Mouse (Mus musculus) B cell, adult (primary cell): Measurements from ENCODE around the gene Prr7. TPM values are rescaled to one million over a fixed set of nuclear protein-coding genes. Genes with fewer than 3 reads are reported as not detected.

Experiments
- total RNA-seq: library from RNA; stranded (reverse); gene quantifications from 4 replicates; pipeline ENCODE4 v1.2.4, GENCODE M21; 2023; ENCODE audit not compliant: inconsistent age

Gene Prr7
- total RNA-seq: 32.8 to 35.9 TPM (median 35.6 TPM) in 4 replicates

GRCm38 (mm10) chr13:55464027-55464884 lies at the start of gene Prr7:
Prr7 (plus strand) TSS chr13:55464267.

DNA sequence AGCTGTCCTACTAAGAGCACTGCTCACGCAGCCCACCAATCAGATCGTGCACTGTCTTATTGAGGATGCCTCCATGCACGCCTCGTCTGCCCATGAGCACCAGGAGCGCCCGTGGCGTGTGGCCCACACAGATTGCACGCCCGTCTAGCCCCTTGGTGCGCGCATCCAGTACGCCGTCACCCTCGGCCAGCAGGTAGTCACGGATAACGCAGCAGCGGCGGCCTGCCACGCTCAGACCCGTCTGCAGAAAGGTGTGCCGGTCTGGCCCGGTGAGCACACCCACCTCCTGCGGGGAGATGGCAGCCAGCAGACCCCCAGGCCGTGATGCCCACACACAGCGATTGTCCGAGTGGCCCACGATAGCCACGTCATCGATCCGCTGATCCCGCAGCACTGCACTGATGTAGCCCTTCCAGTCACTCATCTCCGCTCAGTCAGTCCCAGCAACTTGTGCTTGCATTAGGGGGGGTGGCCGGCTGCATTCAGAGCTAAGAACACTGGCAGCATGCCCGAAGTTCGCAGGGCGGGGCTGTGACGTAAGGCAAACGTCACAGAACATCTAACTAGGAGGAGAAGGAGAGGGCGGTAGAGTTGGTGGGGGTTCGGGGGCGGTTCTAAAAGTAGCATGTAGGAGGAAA lies 49.2 kb upstream of the Prr7 start, which contains the start of gene Pfn3:
Pfn3 (minus strand) TSS at position 490 of the 638 bp plus-strand sequence.

GRCm38 (mm10) chr13:55426613-55427012 lies 37.5 kb upstream of the Prr7 start, which contains the start of gene F12:
F12 (minus strand) TSS chr13:55426793.

GRCm38 (mm10) chr13:55444937-55445315 lies 19.1 kb upstream of the Prr7 start, which contains the start of gene Grk6:
Grk6 (plus strand) TSS chr13:55445072.

GRCm38 (mm10) chr13:55487578-55488498 lies 23.8 kb downstream of the Prr7 start, which contains the start of gene Dbn1:
Dbn1 (minus strand) TSS chr13:55488111.

DNA sequence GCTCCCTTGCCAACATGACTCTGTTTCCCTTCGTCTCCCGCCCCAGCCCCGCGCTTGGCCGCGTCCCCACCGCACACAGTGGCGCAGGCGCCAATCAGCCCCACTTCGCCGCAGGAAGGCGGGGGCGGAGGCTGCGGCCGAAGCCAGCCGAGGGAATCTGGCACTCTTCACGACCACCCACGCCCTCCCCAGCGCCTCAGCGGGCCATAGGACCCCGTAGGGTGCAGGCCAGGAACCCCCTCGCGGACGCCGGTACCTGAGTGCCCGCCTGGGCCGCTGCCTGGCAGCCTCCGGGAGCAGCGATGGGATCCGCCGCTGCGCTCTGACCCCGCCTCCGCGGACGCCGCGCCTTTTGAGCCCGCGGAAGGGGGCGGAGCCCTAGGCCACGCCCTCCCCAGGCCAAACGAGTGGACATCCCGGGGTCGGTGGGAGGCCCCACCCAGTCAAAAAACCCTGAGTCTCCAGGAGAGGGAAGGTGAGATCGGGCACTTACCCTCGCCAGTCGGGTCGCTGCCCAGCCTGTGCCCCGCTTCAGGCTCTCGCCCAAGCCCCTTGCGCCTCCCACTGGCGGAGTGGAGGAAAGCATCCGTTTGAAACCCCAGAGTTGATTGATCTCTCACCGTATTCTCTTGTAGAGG lies 49.2 kb downstream of the Prr7 start, which contains the start of gene Pdlim7:
Pdlim7 (minus strand) TSS at position 566 of the 638 bp plus-strand sequence.

Other genes starting within 250 kb of the Prr7 start
- gene Prelid1, start 143.8 kb upstream of the Prr7 start, total RNA-seq: 127 to 142 TPM (median 132 TPM) in 4 replicates
- gene Rab24, start 142.3 kb upstream of the Prr7 start, total RNA-seq: 56.0 to 78.1 TPM (median 72.9 TPM) in 4 replicates
- gene Mxd3, start 134.4 kb upstream of the Prr7 start, total RNA-seq: 1.8 to 2.6 TPM (median 2.2 TPM) in 4 replicates
- 110 to 124 TPM (median 118 TPM) in 4 replicates for gene Lman2, start 101.5 kb upstream of the Prr7 start, total RNA-seq
- gene Rgs14, start 94.5 kb upstream of the Prr7 start, total RNA-seq: 67.6 to 76.8 TPM (median 73.8 TPM) in 4 replicates
- 0.15 to 0.63 TPM (median 0.37 TPM) in 4 replicates for gene Slc34a1, start 66.1 kb upstream of the Prr7 start, total RNA-seq
- gene Pfn3, start 49.0 kb upstream of the Prr7 start, total RNA-seq: not detected in 4 replicates
- gene F12, start 37.5 kb upstream of the Prr7 start, total RNA-seq: 1.6 to 3.1 TPM (median 1.8 TPM) in 4 replicates
- gene Grk6, start 19.2 kb upstream of the Prr7 start, total RNA-seq: 461 to 500 TPM (median 466 TPM) in 4 replicates
- 0.29 to 0.61 TPM (median 0.48 TPM) in 3 of 4 replicates, not detected in the other for gene Dbn1, start 23.8 kb downstream of the Prr7 start, total RNA-seq
- gene Pdlim7, start 49.4 kb downstream of the Prr7 start, total RNA-seq: 23.1 to 32.2 TPM (median 27.2 TPM) in 4 replicates
- 312 to 332 TPM (median 327 TPM) in 4 replicates for gene Dok3, start 65.0 kb downstream of the Prr7 start, total RNA-seq
- 135 to 156 TPM (median 143 TPM) in 4 replicates for gene Ddx41, start 72.4 kb downstream of the Prr7 start, total RNA-seq
- gene Fam193b, start 106.9 kb downstream of the Prr7 start, total RNA-seq: 144 to 171 TPM (median 151 TPM) in 4 replicates
- 83.2 to 101 TPM (median 86.8 TPM) in 4 replicates for gene Tmed9, start 109.5 kb downstream of the Prr7 start, total RNA-seq
- gene B4galt7, start 135.6 kb downstream of the Prr7 start, total RNA-seq: 22.5 to 24.4 TPM (median 23.2 TPM) in 4 replicates
- 17.3 to 18.7 TPM (median 17.5 TPM) in 4 replicates for gene Caml, start 158.7 kb downstream of the Prr7 start, total RNA-seq
- 100 to 113 TPM (median 107 TPM) in 4 replicates for gene Ddx46, start 170.8 kb downstream of the Prr7 start, total RNA-seq
- gene B230219D22Rik, start 228.9 kb downstream of the Prr7 start, total RNA-seq: 20.4 to 23.3 TPM (median 21.8 TPM) in 4 replicates